Mouse (Mus musculus) c-Kit-negative CD71-positive TER-119-positive erythroid progenitor cells, embryonic 14.5 days (primary cell): Measurements from ENCODE around the gene Nectin2.
"Not testable (repeated sequence)": the region's sequence is repeated elsewhere in the genome, so short reads cannot be mapped to it uniquely, and the experiment has no call there.

ENCODE experiments used
- DNase-seq: peaks from one replicate; pipeline ENCODE4 v3.0.0-alpha.2; 2013; ENCODE audit warnings: low read depth, low spot score

The Nectin2 gene

GRCm38 (mm10) chr7:19690845-19691244, 59.4 kb downstream of the Nectin2 start:
- DNase-seq, result no peak

GRCm38 (mm10) chr7:19688611-19689010, 61.7 kb downstream of the Nectin2 start:
- no peak for DNase-seq

GRCm38 (mm10) chr7:19688101-19688500, 62.2 kb downstream of the Nectin2 start:
- DNase-seq, result no peak

GRCm38 (mm10) chr7:19686927-19687583, 63.2 kb downstream of the Nectin2 start:
- not testable (repeated sequence) for DNase-seq

GRCm38 (mm10) chr7:19686521-19686920, 63.8 kb downstream of the Nectin2 start:
- DNase-seq, result no peak

- no peak for DNase-seq
Measured at GRCm38 (mm10) chr7:19685374-19685773, 64.9 kb downstream of the Nectin2 start.

GRCm38 (mm10) chr7:19683771-19684201, 66.5 kb downstream of the Nectin2 start:
- no peak for DNase-seq

GRCm38 (mm10) chr7:19682979-19683378, 67.3 kb downstream of the Nectin2 start:
- no peak for DNase-seq

GRCm38 (mm10) chr7:19681202-19681694, 69.0 kb downstream of the Nectin2 start, which contains the start of the genes Gm44805 and Apoc4:
TSS of gene Gm44805 (minus strand) at chr7:19681423.
TSS of gene Apoc4 (minus strand) at chr7:19681479.
- no peak for DNase-seq

GRCm38 (mm10) chr7:19680702-19681101, 69.6 kb downstream of the Nectin2 start:
- no peak for DNase-seq

GRCm38 (mm10) chr7:19678901-19679300, 71.4 kb downstream of the Nectin2 start:
- DNase-seq, result no peak

- no peak for DNase-seq
Measured at GRCm38 (mm10) chr7:19677872-19678271, 72.4 kb downstream of the Nectin2 start, which contains the start of gene Apoc2. TSS of gene Apoc2 (minus strand) at chr7:19677941.

GRCm38 (mm10) chr7:19676662-19677061, 73.6 kb downstream of the Nectin2 start:
- no peak for DNase-seq

- DNase-seq, result no peak
Measured at GRCm38 (mm10) chr7:19675824-19676223, 74.5 kb downstream of the Nectin2 start.

- no peak for DNase-seq
Measured at GRCm38 (mm10) chr7:19673083-19673699, 77.1 kb downstream of the Nectin2 start.

GRCm38 (mm10) chr7:19671511-19671910, 78.8 kb downstream of the Nectin2 start:
- no peak for DNase-seq

- DNase-seq, result peak; percentile 77
Measured at GRCm38 (mm10) chr7:19668947-19669721, 81.1 kb downstream of the Nectin2 start.

GRCm38 (mm10) chr7:19667434-19667833, 82.8 kb downstream of the Nectin2 start:
- DNase-seq, result no peak

GRCm38 (mm10) chr7:19666750-19667149, 83.5 kb downstream of the Nectin2 start:
- DNase-seq, result no peak
